Mouse (Mus musculus) adrenal gland, postnatal 10 days (tissue): ENCODE measurements around the gene Slc44a3. TPM values are rescaled to one million over a fixed set of nuclear protein-coding genes. Genes with fewer than 3 reads are reported as not detected.

Experiments
- DNase-seq: peaks from one replicate; pipeline ENCODE4 v3.0.0; 2021; ENCODE audit warnings: mixed read lengths
- total RNA-seq, 2 experiments: library from RNA; stranded (reverse); gene quantifications; 2 replicates each; pipeline ENCODE4 v1.2.3; 2021

Slc44a3 gene
- total RNA-seq, 2 experiments from 2014 or later: 19.8 to 22.8 TPM

DNA sequence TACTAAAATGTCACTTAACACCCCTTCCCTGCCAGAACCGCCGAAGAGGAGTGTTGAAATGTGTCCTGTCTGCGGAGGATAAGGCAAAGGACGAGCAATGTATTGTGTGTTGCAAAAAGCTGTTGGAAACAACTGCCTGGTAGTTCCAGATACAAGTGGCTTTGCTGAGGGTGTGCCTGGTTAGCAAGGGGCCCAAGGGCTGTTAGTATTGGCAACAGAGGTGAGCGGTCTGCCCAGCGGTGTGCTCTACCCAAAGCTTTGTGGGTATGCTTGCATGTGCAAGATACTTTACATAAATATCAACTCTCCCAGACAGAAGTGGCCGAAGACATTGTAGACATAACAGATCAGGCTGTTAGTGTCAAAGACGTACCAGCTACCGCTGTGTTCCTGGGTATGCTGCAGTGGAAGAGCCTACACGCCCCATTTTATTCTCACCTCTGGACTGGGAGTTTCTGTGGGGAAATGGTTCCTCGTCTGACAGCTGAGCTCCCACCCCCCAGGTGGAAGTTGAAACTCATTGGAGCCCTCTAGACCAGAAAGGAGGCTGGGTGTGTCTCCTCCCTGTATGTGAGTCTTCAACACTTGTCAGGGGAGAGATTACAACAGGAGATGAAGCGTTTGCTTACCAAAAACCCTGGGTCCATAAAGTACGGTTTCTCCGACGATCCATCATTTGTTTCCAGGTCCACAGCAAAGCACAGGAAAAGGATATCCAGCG is 71.6 kb downstream of the Slc44a3 start:
- no peak for DNase-seq

DNA sequence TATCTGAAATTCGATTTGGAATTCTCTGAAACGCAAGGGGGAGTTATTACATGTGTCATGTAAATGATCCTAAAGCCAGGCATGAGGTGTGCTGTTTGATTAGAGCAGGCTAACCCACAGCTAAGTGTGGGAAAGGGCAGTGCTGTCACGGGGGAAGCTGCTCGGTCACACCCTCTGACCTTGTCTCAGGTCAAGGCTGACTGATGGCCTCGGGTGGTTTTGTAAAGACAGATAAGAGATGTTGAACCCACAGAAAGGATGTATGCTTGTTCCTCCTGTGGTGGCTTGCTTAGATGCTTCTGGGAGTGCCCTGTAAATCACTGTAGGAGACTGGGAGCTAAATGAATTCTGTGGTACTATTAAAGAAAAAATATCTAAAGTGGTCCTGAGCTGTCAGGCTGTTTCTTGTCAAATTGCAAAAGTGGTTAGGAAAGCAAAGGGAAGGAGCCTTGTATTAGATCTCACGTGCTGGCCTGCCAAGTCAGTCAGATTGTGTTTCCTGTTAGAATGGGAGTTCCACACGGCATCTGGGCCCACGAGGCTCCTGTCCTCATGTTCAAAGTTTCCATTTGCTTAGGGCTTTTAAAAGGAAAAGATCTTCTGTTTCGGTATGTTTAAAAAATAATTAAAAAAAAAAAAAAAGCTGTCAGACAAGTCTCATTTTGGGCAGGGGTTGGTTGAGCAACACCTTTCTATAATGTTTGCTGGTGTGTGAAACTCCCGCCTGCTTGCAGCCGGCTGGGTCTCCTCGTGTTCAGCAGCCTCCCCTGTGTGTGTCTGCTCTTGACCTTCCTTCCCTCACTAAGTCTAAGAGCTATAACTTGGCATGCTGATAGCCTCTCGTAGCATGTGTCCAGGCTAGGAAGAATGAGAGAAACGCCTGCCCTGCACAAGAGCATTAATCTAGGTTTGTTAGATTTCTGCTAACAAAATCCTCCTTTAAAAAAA is 73.4 kb downstream of the Slc44a3 start:
- no peak for DNase-seq

DNA sequence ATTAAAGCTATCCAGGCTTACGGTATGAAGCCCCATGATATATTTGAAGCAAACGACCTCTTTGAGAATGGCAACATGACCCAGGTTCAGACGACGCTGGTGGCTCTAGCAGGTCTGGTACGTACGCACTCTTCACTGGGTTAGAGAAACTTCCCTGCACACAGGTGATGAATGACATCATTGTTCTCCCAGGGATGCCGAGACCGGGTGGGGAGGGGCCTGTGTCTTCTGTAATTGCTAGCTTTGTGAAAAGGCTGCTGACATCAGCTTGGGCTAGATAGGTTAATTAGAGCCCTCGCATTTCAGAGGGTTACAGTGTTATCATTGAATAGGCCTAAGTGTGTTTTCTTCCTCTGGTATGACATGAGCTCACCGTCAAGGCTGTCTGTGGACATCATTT is 80.8 kb downstream of the Slc44a3 start:
- no peak for DNase-seq

DNA sequence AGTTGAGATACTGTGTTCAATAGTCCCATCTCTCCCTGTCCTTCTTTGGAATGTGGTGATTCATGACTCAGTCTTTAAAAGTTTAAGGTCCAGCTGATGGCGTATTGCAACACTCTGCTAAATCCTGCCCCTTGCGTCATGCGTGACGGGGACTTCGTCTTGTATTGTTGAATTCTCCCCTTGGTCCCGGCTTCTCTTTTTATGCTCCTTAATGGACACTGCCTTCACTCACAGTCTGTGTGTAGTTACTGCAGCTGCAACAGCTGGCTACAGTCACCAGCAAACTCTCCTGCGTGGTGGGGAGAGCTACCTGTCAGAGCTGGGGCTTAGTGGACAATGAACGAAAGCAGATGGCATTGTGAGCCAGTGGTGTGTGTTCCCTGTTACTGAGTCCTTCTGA is 82.7 kb downstream of the Slc44a3 start:
- peak; percentile 58 for DNase-seq

DNA sequence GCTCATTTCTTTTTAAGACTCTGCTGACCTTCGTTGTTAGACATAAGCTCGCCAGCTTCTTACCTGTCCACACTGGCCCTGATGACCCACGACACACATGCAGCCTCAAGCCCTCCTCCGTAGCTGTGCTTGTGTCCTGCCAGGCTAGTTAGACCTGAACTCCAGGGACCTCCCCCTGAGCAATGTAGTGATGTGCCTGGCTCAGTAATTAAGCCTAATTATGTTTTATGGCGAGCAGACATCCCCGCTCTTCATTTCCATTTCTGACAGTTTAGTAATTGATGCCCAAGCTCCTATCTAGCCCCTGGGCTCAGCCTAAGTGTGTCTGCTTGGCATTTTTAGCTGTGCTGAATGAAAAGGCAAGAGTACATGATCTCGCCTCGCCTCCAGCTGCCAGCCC is 83.6 kb downstream of the Slc44a3 start:
- no peak for DNase-seq

DNA sequence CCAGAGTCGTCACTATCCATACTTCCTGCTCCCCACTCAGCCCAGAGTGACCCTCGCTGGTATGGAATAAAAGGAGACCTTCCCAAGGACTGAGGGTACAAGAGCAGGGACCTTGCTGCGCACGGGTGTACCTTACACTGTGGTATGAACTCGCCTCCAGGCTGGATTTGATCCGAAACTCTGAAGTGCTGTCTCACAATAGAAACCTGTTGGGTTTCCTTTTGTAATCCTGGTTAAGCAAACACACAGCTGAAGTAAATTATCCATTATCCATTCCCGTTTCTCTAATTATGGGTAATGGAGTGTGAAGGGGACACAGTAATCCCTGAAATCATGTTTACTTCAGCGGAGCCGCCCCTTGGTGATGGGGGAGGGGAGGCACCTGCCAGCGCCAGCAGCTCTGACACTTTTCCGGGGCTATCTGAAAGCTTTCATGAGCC is 84.2 kb downstream of the Slc44a3 start:
- no peak for DNase-seq

DNA sequence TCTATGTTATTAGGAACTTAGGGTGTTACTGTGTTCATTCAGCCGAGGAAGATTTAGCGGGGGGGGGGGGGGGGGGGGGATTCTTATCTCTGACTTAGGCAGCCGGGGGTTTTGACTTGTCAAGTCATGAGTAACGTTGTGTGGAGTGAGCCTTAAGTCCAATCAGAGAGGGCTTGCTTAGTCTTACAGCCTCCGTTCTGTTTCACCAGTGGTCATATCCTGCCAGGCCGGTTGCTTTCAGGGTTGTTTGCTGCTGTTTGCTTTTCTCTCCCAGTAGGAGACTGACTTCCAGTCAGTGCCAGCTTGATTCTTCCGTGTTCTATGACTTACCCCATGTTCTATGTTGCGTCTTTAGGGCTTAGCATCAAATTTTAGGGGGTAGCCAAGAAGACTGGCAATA is 85.8 kb downstream of the Slc44a3 start:
- DNase-seq: no peak

DNA sequence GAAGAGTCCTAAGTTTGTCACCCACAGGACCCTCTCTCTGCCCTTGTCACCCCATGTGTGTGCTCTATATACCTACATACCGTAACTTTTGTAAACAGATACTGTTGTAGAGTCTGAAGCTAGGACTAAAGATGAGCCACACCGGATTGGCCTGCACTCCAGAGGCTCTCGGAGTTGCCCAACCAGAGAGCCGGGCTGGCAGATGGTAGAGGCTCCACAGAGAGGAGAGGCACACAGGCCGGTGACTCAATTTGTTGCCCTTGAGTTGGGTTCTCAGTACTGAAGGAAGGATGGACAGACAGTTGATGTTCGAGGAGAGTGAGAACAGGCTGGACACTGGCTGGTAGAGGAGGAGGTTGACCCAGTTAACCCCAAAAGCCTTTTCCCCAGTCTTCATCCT is 87.8 kb downstream of the Slc44a3 start:
- peak; percentile 46 for DNase-seq

DNA sequence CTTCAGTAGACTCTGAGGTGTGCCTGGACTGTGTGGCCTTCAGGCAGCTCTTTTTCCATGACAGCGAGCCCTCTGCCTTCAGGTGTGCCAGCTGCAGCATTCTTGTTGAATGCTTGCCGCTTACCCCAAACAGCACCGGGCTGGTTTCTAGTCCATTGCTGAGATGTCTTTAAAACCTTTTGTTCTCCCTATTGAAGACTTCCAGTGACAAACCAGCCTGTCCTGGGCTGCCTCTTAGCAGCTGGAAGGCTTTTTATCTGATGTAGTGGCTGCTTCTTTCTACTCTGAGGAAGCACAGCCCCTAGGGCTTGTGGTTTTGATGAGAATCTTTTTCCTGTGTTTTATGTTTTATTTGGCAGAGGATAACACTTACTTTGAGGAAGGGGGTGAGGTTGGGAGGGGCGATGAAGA is 88.3 kb downstream of the Slc44a3 start:
- DNase-seq: no peak

DNA sequence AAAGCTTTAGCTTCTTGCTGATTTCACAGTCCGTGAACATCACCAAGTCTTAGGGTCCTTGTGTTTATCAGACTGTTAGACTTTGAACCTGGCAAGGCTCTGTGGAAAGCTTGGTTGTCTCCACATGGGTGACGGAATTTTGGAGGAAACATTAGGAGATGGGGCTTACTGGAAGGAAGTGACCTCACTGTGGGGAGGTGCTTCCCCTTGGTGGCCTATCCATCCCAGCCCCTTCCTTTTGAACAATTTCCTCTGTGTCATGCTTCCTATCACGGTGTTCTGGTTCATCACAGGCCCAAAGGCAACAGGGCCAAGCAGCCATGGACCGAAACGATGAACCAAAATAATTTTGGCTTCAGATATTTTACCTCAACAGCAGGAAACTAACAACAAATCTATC is 89.9 kb downstream of the Slc44a3 start:
- DNase-seq: no peak

DNA sequence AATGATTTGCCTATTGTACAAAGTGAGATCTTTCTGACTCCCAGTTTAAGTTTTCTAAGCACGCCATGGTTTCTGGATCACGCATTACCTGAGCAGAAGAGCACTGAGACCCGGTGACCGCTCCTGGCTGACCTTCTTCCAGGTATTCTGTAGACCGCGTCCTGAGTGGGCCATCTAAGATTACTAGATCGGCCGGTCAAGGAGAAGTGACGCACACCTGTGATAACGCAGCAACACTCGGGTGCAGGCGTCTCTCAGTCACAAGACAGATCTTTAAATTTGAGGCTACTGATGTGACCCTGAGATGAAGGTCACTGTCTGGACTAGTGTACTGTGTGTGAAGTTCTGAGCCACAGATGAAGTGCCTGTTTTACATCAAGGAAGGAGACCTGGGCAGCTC is 90.7 kb downstream of the Slc44a3 start:
- peak; percentile 23 for DNase-seq

DNA sequence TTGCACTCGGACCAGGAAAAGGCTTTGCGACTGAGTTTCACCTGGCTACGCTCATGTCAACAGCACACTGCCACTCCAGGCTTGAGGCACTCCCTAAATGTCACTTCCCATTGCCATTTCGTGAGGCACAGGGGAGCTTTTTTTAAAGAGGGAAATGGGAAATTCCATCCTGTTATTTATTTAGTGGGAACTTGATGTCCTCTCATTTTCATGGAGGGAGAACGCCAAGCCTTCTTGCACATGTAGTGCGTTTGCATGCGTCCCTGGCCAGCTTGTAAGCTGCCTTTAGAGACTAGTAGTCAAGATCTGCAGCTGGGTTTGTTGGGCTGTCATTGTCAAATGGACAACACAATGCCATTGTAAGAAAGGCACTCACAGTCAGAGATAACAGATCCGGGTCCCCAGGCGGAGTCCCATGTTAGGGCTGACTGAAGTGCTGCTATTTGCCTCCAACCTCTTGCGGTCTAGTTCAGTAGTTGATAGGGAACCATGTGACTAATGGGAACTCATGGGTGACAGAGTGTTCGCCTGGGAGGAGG is 92.5 kb downstream of the Slc44a3 start:
- DNase-seq: no peak

DNA sequence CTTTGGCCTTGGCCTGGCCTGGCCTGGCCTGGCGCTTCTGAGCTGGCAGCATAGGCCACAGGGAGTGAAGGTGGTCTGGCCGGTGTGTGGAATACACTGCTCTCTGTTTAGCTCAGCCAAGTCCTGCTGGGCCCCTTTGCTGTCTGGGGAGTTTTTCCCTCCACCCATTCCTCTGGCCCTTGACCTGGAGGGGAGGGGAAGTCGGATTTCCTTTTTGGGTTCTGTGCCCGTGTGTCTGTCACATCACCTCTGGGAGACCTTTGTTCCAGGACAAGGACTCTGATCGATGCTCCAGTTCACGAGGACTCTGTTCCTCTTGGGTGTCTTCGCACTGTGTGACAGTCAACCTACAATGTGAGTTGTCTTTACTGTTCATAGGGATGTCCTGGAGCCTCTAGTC is 94.2 kb downstream of the Slc44a3 start:
- DNase-seq: peak; percentile 26

DNA sequence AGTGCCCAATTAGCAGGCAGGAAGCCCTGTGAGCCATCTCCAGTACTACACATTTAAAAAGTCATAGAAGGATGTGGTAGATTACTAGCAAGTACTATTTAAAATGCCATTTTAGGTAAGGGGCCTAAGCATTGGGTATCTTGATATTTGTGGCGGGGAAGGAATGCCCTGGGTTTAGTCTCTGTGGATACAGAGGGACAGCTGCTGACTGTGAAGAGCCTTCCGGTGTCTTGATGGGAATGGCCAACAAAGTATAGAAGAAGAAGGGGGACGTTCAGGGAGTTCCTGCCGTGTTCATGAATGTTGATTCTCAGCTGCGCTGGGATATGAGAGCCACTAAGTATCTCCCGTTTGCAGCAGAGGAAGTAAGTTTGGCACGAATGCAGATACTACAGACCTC is 95.1 kb downstream of the Slc44a3 start:
- no peak for DNase-seq

DNA sequence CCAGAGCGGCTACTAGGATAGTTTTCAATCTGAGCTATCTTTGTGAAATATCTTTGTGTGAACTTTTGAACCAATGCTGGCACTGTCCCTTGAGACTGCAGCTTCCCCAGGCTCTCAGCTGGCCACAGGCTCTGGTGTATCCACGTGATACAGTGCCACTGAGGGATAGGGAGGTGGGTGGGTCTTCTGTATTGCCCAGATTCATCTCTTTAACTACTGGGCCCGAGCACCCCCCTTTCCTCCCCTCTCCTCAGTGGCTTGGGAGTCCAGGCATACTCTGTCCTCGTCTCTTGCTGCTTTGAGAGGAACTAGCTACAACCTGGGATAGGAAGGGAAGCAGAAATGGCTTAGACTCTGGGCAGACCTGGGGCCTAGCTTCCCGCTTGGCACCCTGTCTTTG is 96.9 kb downstream of the Slc44a3 start:
- DNase-seq: no peak

DNA sequence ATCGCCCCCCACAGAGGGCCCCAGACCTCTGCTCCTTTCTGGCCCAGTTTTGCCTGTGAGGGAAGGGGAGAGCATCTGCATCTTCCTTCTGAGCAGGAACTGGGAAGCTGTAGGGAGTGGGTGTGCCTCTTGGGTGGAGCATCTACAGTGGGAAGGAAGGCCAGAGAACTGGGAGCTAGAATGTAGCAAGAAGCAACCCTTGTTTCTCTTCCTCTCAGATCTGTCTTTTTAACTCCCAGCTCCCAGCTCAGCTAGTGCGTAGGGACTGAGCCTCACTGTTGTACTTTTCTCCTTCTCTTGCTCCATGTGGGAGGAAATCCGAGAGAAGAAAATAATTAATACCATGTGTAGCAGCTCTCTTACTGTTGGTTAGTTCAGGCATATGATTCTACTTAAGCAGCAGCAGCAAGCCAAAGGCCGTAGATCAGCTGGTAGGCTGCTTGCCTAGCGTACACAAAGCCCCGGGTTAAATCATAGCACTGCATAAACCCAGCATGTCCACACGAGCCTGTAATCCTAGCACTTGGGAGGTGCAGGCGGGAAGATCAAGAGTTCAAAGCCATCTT is 98.2 kb downstream of the Slc44a3 start:
- DNase-seq: no peak

DNA sequence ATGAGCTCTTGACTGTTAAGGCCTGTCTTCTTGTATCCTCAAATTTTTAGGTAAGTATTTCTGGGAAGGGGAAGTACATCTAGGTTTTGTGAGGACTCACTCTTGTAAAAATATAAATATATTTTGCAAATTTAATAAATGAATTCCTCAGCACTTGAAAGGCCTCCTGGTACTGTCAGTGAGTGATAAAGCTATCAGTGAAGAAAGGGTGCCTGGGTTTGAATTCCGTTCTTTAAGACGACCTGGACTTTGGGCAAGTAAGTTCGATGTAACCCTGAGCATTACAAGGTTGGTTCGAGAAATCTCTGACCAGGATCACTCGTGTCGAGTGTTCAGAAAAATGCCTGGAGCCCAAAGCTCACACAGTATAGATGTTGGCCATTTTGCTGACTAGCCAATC is 98.8 kb downstream of the Slc44a3 start:
- no peak for DNase-seq

DNA sequence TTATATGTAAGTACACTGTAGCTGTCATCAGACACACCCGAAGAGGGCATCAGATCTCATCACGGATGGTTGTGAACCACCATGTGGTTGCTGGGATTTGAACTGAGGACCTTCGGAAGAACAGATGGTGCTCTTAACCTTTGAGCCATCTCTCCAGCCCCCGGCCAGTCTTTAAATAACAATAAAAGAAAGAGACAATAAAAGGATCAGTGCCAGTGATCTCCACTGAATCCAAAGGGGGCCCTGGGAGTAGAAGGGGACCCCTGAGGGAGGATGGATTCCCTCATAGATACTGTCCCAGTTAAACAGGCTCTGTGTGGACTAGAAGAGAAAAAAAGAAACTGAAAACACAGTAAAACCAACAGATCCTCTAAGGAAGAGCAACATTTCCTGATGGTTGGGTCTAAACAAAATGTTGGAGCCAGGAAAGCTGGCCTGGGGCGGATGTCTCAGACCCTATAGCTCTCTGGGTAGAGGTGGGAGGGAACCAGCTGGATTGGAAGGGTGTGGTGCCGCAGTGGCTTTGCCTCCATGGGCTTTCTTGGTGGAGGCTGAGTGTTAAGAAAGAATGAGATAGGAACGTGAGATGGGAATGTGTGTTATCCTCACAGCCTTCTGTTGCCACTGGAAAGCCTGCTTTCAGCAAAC is 101.8 kb downstream of the Slc44a3 start:
- no peak for DNase-seq

DNA sequence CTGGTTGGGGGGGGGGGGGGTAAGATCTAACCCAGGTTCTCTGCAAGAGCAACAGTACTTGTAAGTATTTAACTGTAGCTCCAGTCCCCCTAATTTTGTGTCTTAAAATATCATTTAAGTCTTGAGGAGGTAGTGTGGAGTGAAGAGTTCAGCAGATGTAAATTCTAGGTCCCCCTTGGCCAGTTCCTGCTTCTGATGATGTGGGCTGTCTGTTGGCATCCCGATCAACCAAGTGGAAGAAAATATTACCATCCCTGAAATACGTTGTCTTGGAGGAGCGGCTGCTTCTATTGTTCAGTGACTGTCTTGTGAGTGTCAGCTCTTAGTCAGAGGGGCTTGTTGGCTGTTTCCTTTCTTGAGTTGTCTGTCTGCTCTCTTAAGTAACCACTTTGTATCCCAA is 102.7 kb downstream of the Slc44a3 start:
- DNase-seq: no peak

DNA sequence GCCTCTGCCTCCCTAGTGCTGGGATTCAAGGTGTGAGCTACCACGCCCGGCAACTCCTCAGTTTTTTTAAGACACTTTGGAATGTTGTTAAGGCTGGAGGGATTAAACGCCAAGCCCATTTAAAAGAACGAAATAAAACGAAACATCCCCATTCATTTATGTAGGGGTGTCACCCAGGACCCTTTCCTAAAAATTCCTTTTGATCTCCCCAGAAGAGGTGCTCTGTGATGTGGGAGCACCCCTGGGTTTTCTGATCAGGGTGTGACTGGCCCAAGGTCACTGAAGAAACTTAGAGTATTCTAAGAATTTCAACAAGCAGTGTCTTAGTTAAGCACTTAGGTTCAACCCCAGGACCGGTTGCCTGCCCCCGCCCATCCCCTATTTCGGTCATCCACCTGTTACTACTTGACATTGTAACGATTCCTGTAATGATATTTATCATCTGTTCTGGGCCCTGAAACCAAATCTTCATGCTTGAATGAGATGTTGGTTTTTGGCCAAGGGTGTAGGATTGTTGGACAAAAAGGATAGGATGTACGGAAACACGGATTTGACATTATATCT is 103.4 kb downstream of the Slc44a3 start:
- DNase-seq: no peak

DNA sequence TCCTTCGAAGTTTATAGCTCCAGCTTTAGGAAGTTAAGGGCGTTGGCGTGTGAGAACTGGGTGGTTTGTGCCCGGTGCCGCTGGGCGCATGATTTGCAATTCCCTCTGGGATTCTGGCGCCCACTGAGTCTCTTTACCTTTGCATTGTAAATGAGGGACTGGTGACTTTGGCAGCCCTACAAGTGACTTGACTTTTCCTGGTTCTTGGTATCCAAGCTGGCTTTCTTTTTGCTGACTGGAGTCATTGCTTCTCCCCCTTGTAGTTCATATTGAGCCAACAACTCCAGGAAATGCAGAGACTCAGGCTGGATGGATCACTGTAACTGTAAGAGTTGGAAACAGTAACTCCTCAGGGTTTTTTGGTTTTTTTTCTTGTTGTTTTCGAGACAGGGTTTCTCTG is 104.0 kb downstream of the Slc44a3 start:
- DNase-seq: peak; percentile 29

DNA sequence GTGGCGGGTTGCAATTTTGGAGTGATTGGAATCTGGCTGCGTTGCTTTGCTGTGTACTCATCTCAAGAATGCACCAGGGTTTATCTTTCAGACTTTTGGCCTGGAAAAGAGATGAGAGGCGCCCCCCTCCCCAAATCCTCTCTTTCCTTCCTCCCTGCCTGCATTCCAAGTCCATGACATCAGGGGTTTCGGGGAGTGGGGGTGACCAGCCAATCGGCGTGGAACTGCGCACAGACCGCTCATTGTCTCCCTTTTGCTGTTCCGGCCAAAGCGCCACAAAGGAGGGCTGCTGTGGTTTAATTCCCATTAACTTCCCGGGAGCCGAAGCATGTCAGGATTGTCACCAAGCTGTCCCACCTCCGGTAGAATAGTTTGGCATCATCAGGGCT is 104.7 kb downstream of the Slc44a3 start:
- DNase-seq: peak; percentile 74
